Mouse (Mus musculus) liver, embryonic 14.5 days (tissue): Measurements from ENCODE around the gene Ramp3.

ENCODE experiments used
- CTCF ChIP-seq: IDR thresholded peaks from 2 replicates; pipeline ENCODE4 v1.5.1; 2016; ENCODE audit warnings: antibody characterized with exemption, low read depth, control low read depth
- EP300 ChIP-seq: IDR thresholded peaks from 2 replicates; pipeline ENCODE4 v1.6.1; 2016; ENCODE audit warnings: antibody characterized with exemption, low read depth

DNA sequence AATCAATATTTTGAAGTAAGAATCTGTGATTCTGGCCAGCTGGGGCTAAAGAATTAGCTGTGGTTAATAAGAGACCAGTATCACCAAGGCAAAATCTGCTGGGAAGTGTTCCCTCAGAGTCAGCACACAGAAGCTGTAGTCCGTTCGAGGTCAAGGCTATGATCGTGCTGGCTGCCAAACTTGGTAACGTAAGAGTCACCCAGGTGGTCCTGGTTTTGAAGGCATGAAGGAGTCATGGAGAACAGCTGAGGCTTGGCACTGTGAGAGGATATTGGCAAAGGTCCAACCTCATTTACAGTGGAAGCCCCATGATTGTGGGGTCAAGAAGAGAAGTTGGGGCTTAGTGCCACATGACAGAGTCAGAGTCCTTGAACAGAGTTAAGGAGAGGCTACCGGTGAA, 68.6 kb downstream of the Ramp3 start:
- no peak for TF ChIP-seq EP300
- TF ChIP-seq CTCF = no peak
